Mouse (Mus musculus): ENCODE data around the gene Iqschfp.

Iqschfp gene

DNA sequence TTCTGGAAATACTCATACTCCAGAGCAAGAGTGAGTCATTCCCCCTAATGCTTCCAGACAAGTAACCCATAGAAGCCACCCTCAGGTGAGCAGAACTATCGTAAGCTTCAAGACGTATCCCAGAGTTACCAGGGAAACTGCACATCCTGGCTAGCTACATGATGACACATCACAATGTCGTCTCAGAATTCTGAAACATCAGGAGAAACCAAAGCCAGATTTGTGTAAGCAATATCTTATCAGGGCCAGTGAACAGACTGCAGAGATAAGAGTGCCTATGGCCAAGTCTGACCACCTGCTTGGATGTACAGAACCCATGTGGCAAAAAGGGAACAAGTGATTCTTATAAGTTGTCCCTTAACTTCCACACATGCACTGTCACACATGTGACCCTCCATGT lies 612.8 kb downstream of the Iqschfp start:
- no peak for DNase-seq

DNA sequence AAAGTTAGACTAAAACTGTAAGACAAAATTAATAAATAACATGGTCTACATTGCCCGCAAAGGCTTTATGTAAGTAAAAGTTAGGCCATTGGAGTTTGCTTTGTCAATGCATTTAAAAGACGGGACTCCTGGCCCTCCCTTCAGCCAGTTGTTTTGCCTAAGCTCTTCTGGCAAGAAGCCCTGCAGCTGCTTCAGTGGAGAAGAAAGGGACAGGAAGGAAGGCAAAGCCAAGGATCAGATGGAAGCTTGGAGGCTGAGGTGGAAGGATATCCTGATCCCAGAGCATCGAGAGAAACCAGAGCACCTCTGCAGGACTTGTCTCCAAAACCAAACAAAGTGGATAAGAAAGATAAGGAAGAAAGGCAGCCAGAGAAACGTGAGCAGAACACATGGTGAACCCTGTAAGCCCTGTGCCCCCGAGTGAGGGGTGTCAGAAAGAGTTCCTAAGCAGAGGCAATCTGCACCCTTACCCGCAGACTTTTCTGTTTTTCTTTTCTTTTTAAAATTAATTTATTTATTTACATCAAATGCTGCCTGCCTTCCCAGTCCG lies 614.8 kb downstream of the Iqschfp start:
- no peak for DNase-seq

DNA sequence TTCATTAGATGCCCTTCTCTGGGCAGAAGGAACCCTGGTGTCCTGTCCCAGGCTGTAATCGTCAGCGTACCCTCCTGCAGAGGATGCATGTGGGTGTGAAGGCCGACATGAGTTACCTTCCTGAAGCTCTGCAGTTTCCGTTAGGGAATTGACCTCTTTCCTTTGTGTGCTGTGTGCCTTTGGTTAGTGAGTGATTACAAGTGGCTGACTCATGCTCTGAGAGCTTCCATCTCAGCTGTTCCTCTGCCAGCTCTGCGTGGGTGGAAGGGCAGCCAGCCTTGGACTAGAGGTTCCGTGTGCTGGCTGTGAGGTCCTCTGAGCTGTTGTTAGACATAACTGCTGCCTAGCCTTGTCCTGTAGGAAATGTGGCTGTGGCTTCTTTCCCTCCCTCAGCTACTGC lies 616.6 kb downstream of the Iqschfp start:
- no peak for DNase-seq

DNA sequence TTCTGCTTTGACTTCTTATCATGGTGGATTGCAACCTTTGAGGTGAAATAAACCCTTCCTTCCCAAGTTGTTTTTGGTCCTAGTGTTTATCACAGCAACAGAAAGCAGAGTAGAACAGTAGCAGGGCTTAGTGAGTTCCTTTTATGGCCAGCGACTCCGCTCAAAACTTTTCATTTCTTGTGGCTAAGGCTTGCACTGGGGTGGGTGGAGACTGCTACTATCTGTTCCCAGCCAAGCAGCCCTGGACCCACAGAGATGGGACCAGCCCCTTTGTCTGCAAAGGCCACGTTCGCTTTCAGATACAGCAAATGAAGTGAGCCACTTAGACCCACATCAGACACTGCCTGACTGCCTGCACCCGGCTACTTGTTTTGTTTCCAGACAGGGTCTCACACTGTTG lies 618.8 kb downstream of the Iqschfp start:
- DNase-seq: no peak

DNA sequence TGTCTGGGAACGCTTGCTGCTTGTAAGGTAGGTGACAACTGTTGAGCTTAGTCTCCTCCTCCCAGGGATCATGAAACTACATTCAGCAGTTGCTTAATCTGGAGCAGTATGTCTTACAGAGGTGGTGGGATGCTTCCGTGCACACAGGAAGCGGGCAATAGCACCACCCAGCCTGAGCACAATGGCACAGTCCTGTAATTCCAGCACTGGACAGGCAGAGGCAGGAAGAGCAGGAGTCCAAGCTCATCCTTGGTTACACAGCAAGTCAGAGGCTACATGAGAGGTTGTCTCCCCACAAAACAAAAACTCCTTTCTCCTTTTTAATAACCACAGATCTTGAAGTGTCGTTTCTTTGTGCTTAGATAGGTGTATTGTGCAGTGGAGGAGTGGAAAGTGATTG lies 619.7 kb downstream of the Iqschfp start:
- DNase-seq: no peak

DNA sequence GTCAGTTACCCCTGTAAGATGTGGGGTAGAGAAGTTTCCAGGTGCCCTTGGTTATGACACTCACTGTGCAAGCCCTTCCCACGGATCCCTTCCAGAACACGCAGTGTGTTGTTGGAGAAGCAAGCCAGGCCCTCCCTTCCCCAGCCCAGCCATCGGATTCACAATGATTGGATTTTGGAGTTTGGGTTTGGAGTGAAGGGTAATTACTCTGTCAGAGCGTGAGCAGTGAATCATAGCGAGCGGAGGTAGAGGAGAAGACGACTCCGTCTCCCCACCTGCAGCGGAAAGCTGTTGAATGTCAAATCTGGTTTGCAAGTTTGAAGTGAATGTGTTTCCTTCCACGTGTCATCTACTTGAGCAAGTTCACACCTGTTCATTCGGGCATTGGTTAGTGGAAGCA lies 620.3 kb downstream of the Iqschfp start:
- DNase-seq: no peak

DNA sequence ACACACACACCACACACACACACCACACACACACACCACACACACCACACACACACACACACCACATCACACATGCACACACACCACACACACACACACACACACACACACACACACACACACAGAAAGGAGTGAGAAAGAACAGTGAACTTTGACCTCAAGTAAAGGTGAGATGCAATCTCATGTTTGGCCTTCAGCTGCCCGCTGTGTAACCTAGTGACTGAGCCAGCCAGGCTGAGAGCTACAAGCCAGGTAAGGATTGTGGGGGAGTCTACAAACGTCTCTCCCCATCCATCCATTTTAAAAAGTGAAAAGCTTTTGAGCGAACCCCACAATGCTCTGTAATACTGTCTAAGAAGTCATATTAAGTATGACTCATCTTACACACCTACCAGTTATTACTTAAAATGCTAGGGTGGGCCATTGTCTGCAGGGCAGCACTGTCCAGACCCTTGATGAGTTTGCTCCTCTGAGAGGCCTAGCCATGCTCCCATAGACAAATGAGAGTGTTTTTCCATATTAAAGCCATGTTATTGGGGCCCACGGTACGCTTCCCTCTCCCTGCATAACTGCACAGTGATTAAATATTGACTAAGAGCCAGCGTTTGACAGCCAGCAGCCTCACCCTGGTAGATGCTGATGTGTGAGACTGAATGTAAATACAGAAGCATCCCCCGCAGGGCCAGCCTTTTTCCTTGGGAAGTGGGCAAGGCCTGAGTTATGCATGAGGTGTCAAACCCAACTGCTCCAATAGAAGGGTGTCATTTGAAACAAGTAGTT lies 621.5 kb downstream of the Iqschfp start:
- no peak for DNase-seq

DNA sequence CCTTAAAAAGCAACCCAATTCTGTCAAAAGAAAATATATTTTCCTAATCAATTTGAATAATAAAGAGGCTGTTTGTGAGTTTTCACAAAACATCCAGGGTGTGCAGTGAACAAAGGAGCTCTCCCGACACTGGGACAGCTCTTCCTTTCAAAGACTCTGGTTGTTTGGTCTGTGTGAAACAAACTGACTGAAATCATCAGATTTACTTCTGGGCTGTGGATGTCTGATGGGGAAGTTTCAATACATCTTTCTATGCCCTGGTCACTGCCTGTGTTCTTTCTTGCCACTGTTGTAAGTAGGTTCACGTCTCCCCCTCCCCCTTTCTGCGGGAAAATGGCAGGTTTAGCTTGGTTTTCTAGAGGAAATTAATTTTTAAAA lies 622.1 kb downstream of the Iqschfp start:
- no peak for DNase-seq

DNA sequence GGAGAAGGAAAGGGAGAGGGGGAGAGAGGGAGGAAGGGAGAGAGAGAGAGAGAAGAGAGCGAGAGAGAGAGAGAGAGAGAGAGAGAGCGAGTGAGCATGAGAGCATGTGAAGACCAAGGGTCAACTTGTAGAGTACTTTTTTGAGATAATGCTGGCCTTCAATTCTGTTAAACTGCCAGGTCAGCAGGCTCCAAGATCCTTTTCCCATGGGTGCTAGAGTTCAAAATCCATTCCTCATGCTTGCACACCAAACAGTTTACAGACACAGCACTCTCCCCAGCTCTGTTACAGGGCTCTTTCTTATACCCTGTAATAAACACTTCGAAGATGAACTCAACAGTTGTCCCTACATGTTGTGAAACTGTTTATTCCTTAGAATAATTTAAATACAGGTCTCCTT lies 622.7 kb downstream of the Iqschfp start:
- no peak for DNase-seq

DNA sequence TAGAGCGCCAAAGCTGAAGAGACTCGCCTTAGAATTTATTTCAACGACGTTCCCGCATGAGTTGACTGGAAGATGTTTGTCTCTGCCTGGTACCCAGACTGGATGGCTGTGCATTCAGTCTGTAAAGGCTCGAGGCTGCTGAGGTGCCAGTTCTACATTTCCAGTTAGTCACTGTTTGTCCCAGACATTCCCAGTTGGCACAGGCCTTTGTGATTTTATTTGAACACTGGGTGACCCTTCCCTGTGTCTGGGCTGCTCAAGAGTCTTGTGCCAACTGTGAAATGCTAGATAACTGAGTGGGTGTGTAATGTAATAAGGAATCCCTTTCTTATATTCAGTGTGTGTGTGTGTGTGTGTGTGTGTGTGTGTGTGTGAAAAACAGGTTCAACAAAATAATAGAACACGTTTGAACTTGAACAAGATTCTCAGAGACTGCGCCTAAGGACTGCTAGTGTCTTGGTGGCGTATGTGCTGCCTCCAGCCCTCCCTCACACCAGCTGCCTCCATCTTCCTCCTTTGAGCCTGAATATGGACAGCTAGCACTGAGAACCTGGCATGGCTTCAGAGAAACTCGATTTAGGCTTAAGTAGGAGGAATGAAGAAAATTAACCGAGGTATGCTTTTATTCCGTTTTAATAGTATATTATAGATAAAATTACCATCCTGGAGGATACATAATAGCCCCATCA lies 624.5 kb downstream of the Iqschfp start:
- no peak for DNase-seq

DNA sequence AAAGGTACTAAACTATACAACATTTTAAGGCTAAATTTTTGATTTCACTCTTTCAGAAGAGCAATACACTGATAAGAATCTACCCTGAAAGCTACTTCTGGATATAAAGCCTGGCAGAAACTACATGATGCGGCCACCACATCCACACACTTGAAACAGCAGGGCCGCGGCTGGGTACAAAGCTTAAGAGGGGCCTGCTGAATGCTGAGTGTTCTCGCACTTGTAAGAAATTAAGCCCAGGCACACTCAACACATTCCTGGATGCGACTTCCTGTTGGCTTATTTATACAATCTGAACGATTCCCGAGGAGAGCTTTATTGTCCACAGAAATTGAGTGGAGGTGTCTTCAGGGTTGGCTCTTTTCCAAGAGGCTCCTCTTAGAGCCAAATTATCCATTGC lies 625.2 kb downstream of the Iqschfp start:
- DNase-seq: no peak

DNA sequence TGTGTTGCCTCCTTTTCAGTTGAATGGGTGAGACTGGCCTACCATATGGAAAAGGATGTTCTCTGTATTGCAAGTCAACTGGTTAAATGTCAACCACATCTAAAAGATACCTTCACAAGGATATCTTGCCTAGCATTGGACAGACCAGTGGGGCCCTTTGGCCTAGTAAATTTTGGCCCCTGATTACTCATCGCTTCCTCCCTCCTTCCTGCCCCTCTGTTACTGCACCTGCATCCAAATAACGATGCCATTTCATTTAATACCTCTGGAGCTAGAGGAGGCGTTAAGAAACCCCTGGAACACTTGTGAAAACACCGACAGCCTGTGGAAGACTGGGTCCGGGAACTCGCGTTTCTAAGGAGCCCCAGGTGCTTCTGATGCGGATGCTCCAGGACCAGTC lies 626.0 kb downstream of the Iqschfp start:
- no peak for DNase-seq

DNA sequence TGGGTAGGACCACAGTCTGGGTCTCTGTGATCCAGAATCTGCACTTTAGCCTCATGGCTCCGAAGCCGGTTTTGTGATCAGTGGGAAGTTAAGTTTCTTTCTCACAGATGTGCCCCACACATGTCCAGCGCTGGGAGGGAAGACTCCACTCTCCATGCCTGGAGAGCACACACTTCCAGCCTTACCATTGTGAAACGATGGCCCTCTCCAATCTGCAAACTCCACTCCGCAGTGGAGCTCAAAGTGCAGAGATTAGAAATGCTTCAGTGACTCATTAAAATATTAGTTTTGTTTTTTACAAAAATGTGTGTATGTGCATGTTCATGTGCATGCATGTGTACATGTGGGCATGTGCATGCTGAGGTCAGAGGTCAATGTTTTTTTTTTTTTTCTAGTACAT lies 626.6 kb downstream of the Iqschfp start:
- no peak for DNase-seq

DNA sequence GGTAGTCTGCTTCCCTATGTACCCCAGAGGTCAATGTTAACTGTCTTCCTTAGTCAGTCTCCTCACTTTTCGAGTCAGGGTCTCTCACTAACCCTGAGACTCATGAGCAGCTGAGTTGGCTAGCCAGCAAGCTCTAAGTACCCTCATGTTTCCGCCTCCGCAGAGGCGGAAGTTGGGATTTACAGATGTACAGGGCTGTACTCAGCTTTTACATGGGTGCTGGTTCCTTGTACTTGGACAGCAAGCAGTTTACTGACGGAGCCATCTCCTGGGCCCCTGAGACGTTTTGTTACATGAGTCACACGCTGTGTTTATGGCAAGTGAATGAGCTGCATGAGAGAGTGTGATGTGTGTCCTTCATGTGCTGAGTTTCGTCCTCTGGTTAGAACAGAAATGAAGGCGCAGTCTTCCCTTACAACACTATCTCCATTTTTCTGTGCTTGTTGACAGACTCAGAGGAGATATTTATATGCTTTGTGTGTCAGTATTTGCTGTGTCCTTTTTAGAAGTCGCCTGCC lies 633.4 kb downstream of the Iqschfp start:
- DNase-seq: no peak

DNA sequence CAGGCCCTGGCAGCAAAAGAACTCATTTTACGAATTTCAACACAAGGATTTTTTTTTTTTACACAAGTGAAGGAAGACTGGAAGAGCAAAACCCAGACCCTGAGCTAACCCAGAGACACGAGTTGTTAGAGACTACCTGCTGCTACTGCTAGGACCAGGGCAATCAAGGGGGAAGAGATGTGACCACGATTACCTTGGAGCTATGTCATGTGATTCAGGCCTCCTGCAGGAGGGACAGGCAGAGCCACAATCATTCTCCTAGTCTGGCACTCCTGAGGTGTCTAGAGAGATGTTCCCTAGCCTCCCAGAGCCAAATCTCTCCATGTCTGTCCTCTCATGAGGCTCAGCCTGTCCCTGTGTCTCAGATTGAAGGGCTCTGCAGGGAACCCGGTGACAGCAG lies 634.4 kb downstream of the Iqschfp start:
- no peak for DNase-seq

DNA sequence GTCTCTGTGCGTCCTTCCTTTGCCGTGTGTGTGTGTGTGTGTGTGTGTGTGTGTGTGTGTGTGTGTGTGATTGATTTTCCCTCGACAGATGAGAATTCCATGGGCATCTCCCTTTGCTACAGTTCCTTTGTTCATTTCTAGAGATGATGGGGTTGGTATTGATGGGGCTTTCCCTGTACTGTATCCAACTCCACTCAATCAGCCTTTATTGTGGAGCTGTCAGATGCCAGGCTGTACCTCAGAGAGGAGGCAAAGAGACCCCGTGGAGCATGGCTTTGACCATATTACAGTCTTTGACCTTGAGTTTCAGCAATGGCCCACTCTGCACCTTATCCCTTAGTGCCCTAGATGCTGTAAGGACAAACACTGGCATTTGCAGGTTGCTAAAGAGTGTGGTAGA lies 635.1 kb downstream of the Iqschfp start:
- no peak for DNase-seq

DNA sequence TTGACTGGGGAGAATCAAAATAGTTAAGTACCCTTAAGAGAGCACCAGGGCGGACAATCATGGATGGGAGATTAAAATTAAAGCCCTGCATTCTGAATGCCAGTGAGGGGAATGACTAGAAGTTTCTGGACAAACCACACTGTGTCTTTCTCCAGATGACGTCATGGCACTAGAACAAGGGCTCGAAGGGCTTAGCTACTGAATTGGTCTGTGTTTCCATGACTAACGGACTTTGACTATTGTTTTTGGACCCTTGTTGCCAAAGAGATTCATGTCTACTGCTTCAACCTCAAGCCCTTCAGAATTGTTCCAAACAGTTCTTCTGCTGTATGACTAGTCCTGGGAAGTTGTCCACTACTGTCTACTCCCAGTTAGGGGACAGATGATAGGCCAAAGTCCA lies 639.9 kb downstream of the Iqschfp start:
- no peak for DNase-seq

DNA sequence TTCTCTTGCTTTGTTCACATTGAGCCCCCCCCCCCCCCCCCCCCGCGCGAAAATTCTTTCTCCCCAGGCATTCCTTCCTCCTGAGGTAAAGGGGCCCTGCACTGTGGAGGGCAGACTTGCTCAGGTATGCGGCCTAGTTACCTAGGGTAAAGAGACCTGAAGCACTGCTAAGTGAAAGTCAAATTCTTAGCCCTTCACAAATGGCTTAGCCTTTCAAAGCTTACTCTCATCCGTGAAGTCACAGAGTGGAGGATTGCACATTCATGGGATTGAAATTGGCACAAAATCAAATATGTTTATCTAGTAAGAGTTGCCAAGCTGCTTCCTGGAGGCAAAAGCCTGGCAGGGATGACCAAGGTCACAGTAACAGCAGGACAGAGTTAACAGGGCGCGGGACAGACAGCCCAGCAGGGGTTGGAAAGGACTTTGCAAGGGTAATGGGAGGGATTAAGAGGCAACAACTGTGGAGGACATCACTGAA lies 642.6 kb downstream of the Iqschfp start:
- DNase-seq: no peak

DNA sequence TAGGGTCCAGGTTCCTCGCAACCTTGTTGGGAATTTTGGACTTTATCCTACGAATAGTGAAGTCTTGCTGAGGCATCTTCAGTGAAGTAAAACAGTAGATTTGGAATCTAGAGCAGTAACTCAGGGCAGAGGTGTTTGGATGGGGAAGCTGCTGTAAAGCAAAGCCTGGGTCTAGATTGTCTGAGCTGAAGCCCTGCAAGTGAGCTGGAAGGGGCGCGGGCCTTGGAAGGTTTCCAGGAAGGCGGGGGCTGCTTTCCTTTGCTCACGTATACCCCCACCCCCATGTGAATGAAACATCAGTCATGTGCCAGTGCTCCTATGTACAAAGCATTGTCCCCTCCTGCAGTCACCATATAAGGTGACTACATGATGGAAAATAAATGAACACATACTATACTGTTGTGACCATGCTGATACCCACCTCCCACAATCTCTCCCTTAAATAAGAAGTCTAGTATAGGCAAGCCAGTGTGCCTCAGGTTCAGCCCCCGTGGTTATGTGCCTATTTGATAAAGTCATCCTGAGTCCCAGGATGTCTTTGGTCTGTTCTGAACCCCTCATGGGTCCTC lies 643.2 kb downstream of the Iqschfp start:
- DNase-seq: no peak

DNA sequence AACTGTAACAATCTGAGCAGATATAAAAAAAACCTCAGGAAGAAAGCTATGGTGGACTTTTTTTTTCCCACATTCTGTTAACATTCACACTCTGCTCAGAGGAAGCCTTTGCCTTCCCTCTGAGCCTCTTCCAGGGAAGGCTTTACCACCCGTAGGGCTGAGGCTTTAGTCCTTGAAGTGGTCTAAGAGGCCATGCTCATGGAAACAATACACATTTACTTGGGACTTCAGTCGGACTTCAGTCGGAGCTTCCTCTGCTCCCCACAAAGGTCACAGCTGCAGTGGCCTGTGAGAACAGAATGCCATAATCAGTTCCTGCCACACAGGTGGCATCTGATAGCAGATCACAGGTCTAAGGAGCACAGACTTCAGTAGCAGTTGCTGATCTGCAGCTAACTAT lies 644.0 kb downstream of the Iqschfp start:
- no peak for DNase-seq

DNA sequence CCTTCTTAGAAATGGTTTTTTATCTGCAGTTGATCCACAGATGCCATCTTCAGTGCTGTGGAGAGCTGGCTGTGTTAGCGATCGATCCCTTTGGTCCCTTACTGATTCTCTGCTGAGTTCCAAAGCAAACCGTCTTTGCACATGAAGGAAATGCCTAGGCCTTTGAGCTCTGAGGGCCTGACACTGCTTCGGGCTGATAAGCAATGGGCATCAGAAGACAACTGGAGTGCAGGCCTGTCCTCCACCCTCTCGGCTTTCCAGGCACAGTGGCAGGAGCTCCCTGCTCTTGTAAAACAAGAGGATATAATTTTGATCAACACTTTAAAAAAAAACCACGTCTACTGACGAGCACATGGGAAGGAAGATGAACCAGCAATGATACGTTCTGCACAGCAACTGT lies 649.7 kb downstream of the Iqschfp start:
- no peak for DNase-seq

DNA sequence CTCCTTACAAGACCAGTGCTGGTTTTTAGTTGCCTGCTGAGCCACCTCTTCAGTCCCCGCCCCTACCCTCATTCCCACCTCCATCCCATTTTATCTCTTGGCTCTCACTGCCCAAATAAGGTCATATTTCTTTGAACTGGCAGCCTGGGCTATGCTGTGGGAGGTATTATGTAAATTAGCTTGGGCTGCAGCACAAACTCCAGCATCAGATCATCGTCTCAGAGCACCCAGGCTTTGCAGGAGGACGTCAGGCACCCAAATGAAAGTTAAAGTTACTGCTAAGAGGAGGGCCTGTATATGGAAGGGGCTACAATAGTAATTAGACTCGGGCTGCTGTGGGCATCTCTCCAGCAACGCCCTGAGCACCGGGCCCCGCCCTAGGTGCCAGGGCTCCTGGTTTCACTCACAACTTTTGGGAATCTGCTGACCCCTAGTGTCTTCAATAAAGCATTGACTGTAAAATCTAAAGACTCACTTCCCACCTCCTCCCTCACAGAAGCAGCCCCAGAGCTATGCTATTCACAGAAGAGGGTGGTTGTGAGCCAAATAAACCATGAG lies 651.0 kb downstream of the Iqschfp start:
- peak; percentile 5 for DNase-seq

DNA sequence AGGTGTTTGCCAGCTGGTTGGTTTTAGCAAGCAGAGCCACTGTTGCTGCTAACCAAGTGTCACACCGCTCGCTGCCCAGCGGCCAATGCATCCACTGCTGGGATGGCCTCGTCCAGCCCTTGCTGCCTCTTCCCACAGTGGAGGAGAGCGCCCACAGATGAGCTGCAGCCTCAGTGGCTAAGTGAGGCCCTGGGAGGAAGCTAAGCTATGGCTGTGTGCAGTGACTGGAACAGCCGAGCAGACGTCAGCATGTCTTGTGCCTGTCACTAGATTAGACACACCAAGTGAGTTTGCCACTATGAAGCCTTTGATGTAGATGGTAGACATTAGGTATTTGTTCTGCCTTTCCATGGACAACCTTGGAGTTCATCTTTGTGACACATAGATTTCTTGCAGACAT lies 652.8 kb downstream of the Iqschfp start:
- no peak for DNase-seq

DNA sequence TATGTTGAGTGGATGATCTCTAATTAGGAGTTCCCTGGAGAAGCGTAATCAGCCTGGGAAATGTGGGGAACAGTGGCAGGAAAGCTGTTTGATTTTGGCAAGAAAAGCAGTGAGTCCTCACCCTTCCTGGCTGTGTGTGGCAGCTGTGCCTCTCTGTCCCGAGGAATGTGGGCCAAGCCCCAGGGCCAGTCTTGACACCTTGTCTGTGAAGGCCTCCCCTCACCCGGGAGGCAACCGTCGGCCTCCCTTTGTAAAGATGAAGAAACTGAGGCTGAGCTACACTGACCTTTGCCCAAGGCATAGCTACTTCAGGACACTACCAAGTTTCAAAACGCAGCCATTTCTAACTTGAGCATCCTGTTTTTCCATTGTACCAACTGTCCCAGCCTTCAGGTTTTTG lies 653.9 kb downstream of the Iqschfp start:
- DNase-seq: no peak
